Mouse (Mus musculus) layer of hippocampus, adult 9-10 months (tissue): ENCODE measurements at regions not wholly inside any gene's neighbourhood (a gene's known extent, or its start where the extent isn't known, plus 50 kb on each side); places are given as distances from the start of the nearest gene placed in this dataset.
"Not testable (repeated sequence)": the region's sequence is repeated elsewhere in the genome, so short reads cannot be mapped to it uniquely, and the experiment has no call there.

ENCODE experiments used
- DNase-seq: peaks from one replicate; pipeline ENCODE4 v3.0.0; 2022; ENCODE audit warnings: low spot score

GRCm38 (mm10) chr10:114265927-114266326, 536.2 kb downstream of the Trhde start:
- peak; percentile 35 for DNase-seq

DNA sequence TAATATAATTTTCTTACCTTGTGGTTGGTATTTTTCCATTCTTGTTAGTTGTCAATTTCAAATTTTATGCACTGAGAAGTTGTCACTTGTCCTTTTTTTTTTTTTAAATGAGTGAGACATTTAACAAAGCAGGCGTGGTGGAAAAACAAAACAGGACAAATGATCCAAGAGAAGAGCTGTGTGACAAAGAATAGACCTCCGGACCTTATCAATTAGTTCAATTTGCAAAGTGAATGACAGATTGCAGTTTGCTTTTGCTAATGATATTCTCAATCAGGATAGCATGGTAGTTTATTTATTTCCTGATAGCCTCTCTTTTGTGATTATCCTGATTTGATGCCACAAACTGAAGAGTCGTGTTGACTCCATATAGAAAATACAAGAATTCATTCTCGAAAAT, 560.5 kb downstream of the Trhde start:
- DNase-seq: no peak

GRCm38 (mm10) chr10:114227635-114228034, 574.5 kb downstream of the Trhde start:
- no peak for DNase-seq

DNA sequence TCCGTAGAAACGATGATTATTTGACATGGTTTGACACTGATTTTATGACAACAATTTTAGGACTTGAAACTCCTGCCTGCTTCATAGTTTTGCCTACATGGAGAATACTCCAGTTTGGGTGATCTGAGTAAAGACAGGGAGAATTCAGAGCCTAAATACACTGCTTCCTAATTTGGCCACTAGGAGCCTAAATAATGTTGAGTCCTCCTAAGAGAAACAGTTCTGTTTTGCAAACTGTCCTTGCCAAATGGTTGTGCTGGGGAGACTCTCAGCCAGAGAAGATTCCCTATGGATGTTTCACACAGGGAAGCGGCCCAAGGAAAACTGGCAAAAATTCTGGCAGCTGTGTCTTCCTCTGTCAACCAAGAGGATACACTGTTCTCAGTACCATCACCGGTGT, 600.5 kb downstream of the Trhde start:
- no peak for DNase-seq

GRCm38 (mm10) chr10:114200939-114201338, 601.2 kb downstream of the Trhde start:
- no peak for DNase-seq

- DNase-seq: no peak
These were observed 615.8 kb downstream of the Trhde start for GRCm38 (mm10) chr10:114186287-114186686.

DNA sequence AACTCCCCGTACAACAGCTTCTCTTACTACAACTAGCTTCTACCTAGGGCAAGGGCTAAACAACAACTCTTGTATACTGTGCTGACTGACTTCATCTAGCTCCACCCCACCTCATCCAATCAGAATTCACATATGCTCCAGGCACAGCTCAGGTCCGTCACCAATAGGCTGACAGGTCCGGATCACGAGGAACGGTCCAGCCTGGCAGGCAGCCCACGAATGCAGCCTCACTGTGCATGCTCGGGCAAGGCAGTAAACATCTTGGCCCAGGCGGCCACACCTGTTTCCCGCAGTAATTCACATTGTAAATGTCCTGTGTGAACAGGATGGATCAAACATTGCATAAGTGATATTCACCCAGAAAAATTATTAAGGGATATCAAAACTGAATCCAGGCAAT, 658.8 kb downstream of the Trhde start:
- DNase-seq: not testable (repeated sequence)

- no peak for DNase-seq
These were observed 664.2 kb downstream of the Trhde start for GRCm38 (mm10) chr10:114137924-114138323.

DNA sequence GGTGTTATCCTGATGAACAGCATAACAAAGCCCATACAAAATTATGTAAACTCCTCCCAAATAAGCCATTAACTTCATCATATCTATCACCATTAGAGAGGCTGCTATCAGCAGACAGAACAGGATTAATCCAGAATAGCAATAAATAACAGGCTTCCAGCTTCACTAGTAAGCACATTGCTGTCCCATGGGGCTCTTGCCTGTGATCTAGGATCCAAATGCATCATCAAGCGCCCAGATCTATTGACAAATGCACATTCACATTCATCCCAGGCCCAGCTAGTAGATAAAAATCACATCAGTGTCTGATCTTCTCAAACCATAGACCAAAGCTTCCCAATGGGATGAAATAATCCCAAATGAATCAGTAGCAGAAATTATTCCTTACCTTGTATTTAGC, 665.0 kb downstream of the Trhde start:
- DNase-seq: no peak
